ENCODE assay signal across 13 mouse cellular contexts in the genomic region with DNA sequence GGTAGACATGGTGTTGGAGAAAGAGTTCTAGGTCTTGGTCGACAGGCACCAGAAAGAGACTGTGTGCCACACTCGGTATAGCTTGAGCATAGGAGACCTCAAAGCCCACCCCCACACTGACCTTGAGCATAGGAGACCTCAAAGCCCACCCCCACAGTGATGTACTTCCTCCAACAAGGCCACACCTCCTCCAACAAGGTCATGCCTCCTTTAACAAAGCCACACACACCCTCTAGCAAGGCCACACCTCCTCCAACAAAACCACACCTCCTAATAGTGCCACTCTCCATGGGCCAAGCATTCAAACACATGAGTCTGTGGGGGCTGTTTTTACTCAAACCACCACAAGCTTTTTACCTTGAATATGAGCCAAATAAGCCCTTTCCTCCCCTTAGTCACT. TPM values are rescaled to one million over a fixed set of nuclear protein-coding genes. Genes with fewer than 3 reads are reported as not detected.
"Had no signal": no experiment of that assay in that cellular context is flagged by ENCODE, and none has a peak within 500 bp of the region (broad histone marks: within the 10 kb centered on the region; RNA-seq: fewer than 3 reads in every experiment).

No protein-coding gene starts in this region.

- H3K27ac ChIP-seq: neural tube, embryonic 15.5 days; stomach, embryonic 15.5 days; stomach, postnatal 0 days had no signal

- DNase-seq: right cerebral cortex, adult 18-20 months; right cerebral cortex, postnatal 25 days; spleen, adult 18-20 months; thymus, adult 18-20 months; thymus, adult 2 months; thymus, postnatal 14 days; thymus, postnatal 25 days; thymus, postnatal 36 days; thymus, postnatal 4 days had no signal

- H3K4me2 ChIP-seq: neural tube, embryonic 15.5 days; stomach, embryonic 15.5 days had no signal

- H3K9ac ChIP-seq: neural tube, embryonic 15.5 days; stomach, embryonic 15.5 days had no signal

- H3K36me3 ChIP-seq: neural tube, embryonic 15.5 days; stomach, embryonic 15.5 days had no signal

- H3K27me3 ChIP-seq: neural tube, embryonic 15.5 days; stomach, embryonic 15.5 days had no signal

- H3K4me1 ChIP-seq: neural tube, embryonic 15.5 days; stomach, embryonic 15.5 days had no signal

- H3K4me3 ChIP-seq: neural tube, embryonic 15.5 days; stomach, embryonic 15.5 days had no signal

- H3K9me3 ChIP-seq: neural tube, embryonic 15.5 days; stomach, embryonic 15.5 days had no signal

RNA-seq across cellular contexts. Expression of gene D930020B18Rik, which starts 21.3 kb away (rescaled TPM):
- polyA plus RNA-seq: spleen, adult 2 months had no signal
